Mouse (Mus musculus): ENCODE results near the gene Aspscr1.

GRCm38 (mm10) chr11:120679909-120680308 lies 7.1 kb downstream of the Aspscr1 start:
- TF ChIP-seq USF1 (IDR thresholded peaks at IDR 0.05; ENCODE audit: low read depth) (no peak), MAX (IDR thresholded peaks at IDR 0.05; ENCODE audit: low read depth) (no peak), POLR2A (IDR thresholded peaks at IDR 0.05; ENCODE audit: insufficient read length, low read depth) (no peak), TCF12 (IDR thresholded peaks at IDR 0.05; ENCODE audit: insufficient read depth, poor library complexity, severe bottlenecking) (no peak), TCF3 (IDR thresholded peaks at IDR 0.05; ENCODE audit: insufficient read length, low read depth) (no peak), POLR2AphosphoS2 (IDR thresholded peaks at IDR 0.05; ENCODE audit: insufficient read length, low read depth) (no peak)

Measured in myocyte (in vitro differentiated cells).